Mouse (Mus musculus) duodenum, adult 2 months (tissue): ENCODE data around the gene Ehd4. TPM values are rescaled to one million over a fixed set of nuclear protein-coding genes. Genes with fewer than 3 reads are reported as not detected.

Experiments
- polyA plus RNA-seq: library from polyadenylated mRNA; depleted of rRNA; stranded (reverse); fragments of >200 nt; gene quantifications from 2 replicates; pipeline ENCODE4 v1.2.3, GENCODE M21; 2012; ENCODE audit warnings: low replicate concordance; rRNA removed

Ehd4 gene
- 17.1 and 18.4 TPM in 2 replicates for polyA plus RNA-seq

DNA sequence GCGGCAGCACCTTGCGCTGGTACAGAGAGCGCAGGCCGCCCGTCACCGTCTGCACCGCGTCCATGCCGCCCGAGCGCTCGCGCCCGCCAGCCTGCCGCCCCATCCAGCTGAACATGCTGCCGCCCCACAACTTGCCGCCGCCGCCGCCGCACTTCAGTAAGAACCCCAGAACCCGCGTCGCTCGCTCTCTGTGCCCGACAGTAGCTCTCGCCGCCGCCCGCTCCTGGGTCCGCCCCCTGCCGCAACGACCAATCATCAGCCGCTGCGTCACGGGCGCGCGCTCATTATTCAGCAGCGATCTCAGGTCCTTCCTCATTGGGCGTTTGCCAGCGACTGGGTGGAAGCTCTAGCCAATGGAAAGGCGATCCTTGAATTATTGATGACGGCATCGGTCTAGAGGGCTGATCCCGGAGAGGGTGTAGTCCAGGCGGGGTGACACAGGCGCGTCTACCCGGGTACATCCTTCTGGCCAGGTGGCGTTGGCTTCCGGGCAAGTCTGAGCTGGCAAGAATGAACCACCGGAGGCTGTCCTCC is at the start of gene Ehd4:
Gene Ehd4 (minus strand): TSS at position 246 of the 534 bp plus-strand sequence.

Other genes starting within 250 kb of the Ehd4 start
- 3.7 and 5.9 TPM in 2 replicates for gene Mapkbp1, start 181.9 kb downstream of the Ehd4 start, polyA plus RNA-seq
- 1.7 and 3.8 TPM in 2 replicates for gene Jmjd7, start 127.1 kb downstream of the Ehd4 start, polyA plus RNA-seq
- 2.9 and 3.8 TPM in 2 replicates for gene Gm28042, start 127.1 kb downstream of the Ehd4 start, polyA plus RNA-seq
- 3.8 and 4.1 TPM in 2 replicates for gene Pla2g4b, start 121.2 kb downstream of the Ehd4 start, polyA plus RNA-seq
- gene Pla2g4e, start 90.7 kb upstream of the Ehd4 start, polyA plus RNA-seq = 0.04 and 0.28 TPM in 2 replicates
- 0.02 TPM in 1 of 2 replicates, not detected in the other for gene Pla2g4d, start 134.6 kb upstream of the Ehd4 start, polyA plus RNA-seq
- gene Pla2g4f, start 159.6 kb upstream of the Ehd4 start, polyA plus RNA-seq = 0.12 and 0.19 TPM in 2 replicates
- gene Vps39, start 198.5 kb upstream of the Ehd4 start, polyA plus RNA-seq = 6.9 and 9.7 TPM in 2 replicates
- 3.5 and 6.2 TPM in 2 replicates for gene Ganc, start 249.3 kb upstream of the Ehd4 start, polyA plus RNA-seq
- gene Tmem87a, start 249.5 kb upstream of the Ehd4 start, polyA plus RNA-seq = 2.2 and 2.3 TPM in 2 replicates